Mouse (Mus musculus) layer of hippocampus, adult 9-11 months (tissue): ENCODE measurements around the gene Cabp1.
A peak's percentile ranks its signal among the peaks of the same experiment; 100 is the strongest.

Source experiments
- DNase-seq: peaks from one replicate; pipeline ENCODE4 v3.0.0; 2022

Cabp1 gene

GRCm38 (mm10) chr5:115193669-115194625 is at the start of gene Cabp1:
Cabp1 (minus strand) TSS chr5:115194381.
- DNase-seq = no peak

GRCm38 (mm10) chr5:115240191-115240590 is 46.0 kb upstream of the Cabp1 start:
- DNase-seq = peak; percentile 77

- DNase-seq = no peak
These were observed 44.6 kb upstream of the Cabp1 start for GRCm38 (mm10) chr5:115238729-115239195.

GRCm38 (mm10) chr5:115237803-115238728 is 43.9 kb upstream of the Cabp1 start:
- peak; percentile 90 for DNase-seq

- DNase-seq = peak; percentile 90
These were observed 41.6 kb upstream of the Cabp1 start, which contains the start of gene Pop5 for GRCm38 (mm10) chr5:115235786-115236263. Pop5 (plus strand) TSS chr5:115235836.

- DNase-seq = peak; percentile 83
These were observed 41.2 kb upstream of the Cabp1 start for GRCm38 (mm10) chr5:115235323-115235771.

- peak; percentile 48 for DNase-seq
These were observed 40.3 kb upstream of the Cabp1 start for GRCm38 (mm10) chr5:115234519-115234918.

- DNase-seq = no peak
These were observed 39.0 kb upstream of the Cabp1 start for GRCm38 (mm10) chr5:115233031-115233780.

- DNase-seq = no peak
These were observed 38.3 kb upstream of the Cabp1 start for GRCm38 (mm10) chr5:115232516-115232915.

- no peak for DNase-seq
These were observed 37.5 kb upstream of the Cabp1 start for GRCm38 (mm10) chr5:115231552-115232120.

GRCm38 (mm10) chr5:115230830-115231551 is 36.8 kb upstream of the Cabp1 start:
- peak; percentile 33 for DNase-seq

- no peak for DNase-seq
These were observed 28.3 kb upstream of the Cabp1 start for GRCm38 (mm10) chr5:115222485-115222884.

- peak; percentile 50 for DNase-seq
These were observed 26.9 kb upstream of the Cabp1 start for GRCm38 (mm10) chr5:115220931-115221640.

- no peak for DNase-seq
These were observed 23.8 kb upstream of the Cabp1 start for GRCm38 (mm10) chr5:115217998-115218397.

GRCm38 (mm10) chr5:115215273-115216185 is 21.3 kb upstream of the Cabp1 start:
- DNase-seq = no peak

- peak; percentile 45 for DNase-seq
These were observed 20.7 kb upstream of the Cabp1 start for GRCm38 (mm10) chr5:115214864-115215263.

GRCm38 (mm10) chr5:115212861-115213260 is 18.7 kb upstream of the Cabp1 start:
- no peak for DNase-seq

GRCm38 (mm10) chr5:115212451-115212850 is 18.3 kb upstream of the Cabp1 start:
- DNase-seq = peak; percentile 52

- no peak for DNase-seq
These were observed 16.2 kb upstream of the Cabp1 start for GRCm38 (mm10) chr5:115210380-115210779.
